Mouse (Mus musculus) cortical plate, adult 2 months (tissue): ENCODE results near the gene Lpp. TPM values are rescaled to one million over a fixed set of nuclear protein-coding genes. Genes with fewer than 3 reads are reported as not detected.

Experiments
- H3K27ac ChIP-seq: fragments of 200-500 bp; 2 replicates; pipeline ENCODE4 v1.5.1; 2012; ENCODE audit warnings: low read length, control low read depth, inconsistent platforms; ENCODE audit not compliant: insufficient read depth
- H3K4me1 ChIP-seq: fragments of 200-500 bp; 2 replicates; pipeline ENCODE4 v1.6.1; 2011; ENCODE audit warnings: low read length; ENCODE audit not compliant: control insufficient read depth, insufficient read depth
- H3K4me3 ChIP-seq: fragments of 200-500 bp; 2 replicates; pipeline ENCODE4 v1.5.1; 2011; ENCODE audit warnings: mild to moderate bottlenecking, low read length, control low read depth; ENCODE audit not compliant: insufficient read depth
- CTCF ChIP-seq: fragments of 200-500 bp; IDR thresholded peaks from 2 replicates; pipeline ENCODE4 v1.5.1; 2011; ENCODE audit warnings: mild to moderate bottlenecking, control low read depth, low read length; ENCODE audit not compliant: insufficient read depth; ENCODE audit errors: extremely low read depth
- POLR2A ChIP-seq: fragments of 200-500 bp; IDR thresholded peaks from 2 replicates; pipeline ENCODE4 v1.6.1; 2011; ENCODE audit warnings: mild to moderate bottlenecking, low read length, control low read depth; ENCODE audit not compliant: insufficient read depth; ENCODE audit errors: extremely low read depth
- polyA plus RNA-seq: library from polyadenylated mRNA; depleted of rRNA; stranded (reverse); fragments of >200 nt; gene quantifications from 2 replicates; pipeline ENCODE4 v1.2.3, GENCODE M21; 2012

The Lpp gene
- polyA plus RNA-seq, 1 experiment = 2.5 TPM

- Histone ChIP-seq H3K4me1 (no peaks in the 10 kb centered on the region), H3K4me3 (no peak overlapping the region), H3K27ac (no peak overlapping the region)
- TF ChIP-seq POLR2A = no peak
- TF ChIP-seq CTCF = no peak
Observed at GRCm38 (mm10) chr16:24948091-24948690, 554.9 kb downstream of the Lpp start.

DNA sequence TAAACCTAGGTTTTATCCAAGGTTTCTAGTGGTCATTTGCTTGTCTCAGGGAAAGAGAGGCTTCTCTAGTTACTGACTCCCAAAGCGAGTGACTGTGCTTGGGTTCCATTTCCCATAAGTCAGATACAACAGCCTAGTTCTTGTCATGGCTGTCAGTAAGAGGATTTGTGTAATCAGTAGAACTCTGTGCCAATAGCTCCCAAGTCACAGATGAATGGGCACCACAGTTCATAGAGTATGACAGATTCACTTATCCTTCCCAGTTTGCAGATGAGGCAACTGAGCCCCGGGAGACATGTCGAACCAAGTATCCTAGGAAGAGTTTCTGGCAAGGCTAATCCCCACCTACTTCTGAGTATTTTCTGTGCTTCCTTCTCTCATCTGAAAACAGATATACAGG, 556.0 kb downstream of the Lpp start:
- no peak overlapping the region for H3K27ac ChIP-seq
- H3K4me3 ChIP-seq = no peak overlapping the region
- TF ChIP-seq CTCF = no peak
- no peak for TF ChIP-seq POLR2A
- H3K4me1 ChIP-seq = no peaks in the 10 kb centered on the region

- TF ChIP-seq POLR2A (no peak), CTCF (no peak)
- no peak overlapping the region for H3K27ac ChIP-seq
- no peak overlapping the region for H3K4me3 ChIP-seq
- no peaks in the 10 kb centered on the region for H3K4me1 ChIP-seq
Observed at GRCm38 (mm10) chr16:24950112-24950743, 556.9 kb downstream of the Lpp start.

- TF ChIP-seq POLR2A (no peak), CTCF (no peak)
- no peak overlapping the region for H3K4me3 ChIP-seq
- H3K27ac ChIP-seq = no peak overlapping the region
- no peaks in the 10 kb centered on the region for H3K4me1 ChIP-seq
Observed at GRCm38 (mm10) chr16:24951909-24952308, 558.6 kb downstream of the Lpp start.

- no peak for TF ChIP-seq CTCF
- no peak for TF ChIP-seq POLR2A
- no peak overlapping the region for H3K4me3 ChIP-seq
- no peak overlapping the region for H3K27ac ChIP-seq
- H3K4me1 ChIP-seq = no peaks in the 10 kb centered on the region
Observed at GRCm38 (mm10) chr16:24955054-24955453, 561.7 kb downstream of the Lpp start.

- Histone ChIP-seq H3K27ac (no peak overlapping the region), H3K4me1 (no peaks in the 10 kb centered on the region; the same call in 1 of the 2 replicates), H3K4me3 (no peak overlapping the region)
- TF ChIP-seq POLR2A = no peak
- no peak for TF ChIP-seq CTCF
Observed at GRCm38 (mm10) chr16:24958661-24959060, 565.4 kb downstream of the Lpp start.

DNA sequence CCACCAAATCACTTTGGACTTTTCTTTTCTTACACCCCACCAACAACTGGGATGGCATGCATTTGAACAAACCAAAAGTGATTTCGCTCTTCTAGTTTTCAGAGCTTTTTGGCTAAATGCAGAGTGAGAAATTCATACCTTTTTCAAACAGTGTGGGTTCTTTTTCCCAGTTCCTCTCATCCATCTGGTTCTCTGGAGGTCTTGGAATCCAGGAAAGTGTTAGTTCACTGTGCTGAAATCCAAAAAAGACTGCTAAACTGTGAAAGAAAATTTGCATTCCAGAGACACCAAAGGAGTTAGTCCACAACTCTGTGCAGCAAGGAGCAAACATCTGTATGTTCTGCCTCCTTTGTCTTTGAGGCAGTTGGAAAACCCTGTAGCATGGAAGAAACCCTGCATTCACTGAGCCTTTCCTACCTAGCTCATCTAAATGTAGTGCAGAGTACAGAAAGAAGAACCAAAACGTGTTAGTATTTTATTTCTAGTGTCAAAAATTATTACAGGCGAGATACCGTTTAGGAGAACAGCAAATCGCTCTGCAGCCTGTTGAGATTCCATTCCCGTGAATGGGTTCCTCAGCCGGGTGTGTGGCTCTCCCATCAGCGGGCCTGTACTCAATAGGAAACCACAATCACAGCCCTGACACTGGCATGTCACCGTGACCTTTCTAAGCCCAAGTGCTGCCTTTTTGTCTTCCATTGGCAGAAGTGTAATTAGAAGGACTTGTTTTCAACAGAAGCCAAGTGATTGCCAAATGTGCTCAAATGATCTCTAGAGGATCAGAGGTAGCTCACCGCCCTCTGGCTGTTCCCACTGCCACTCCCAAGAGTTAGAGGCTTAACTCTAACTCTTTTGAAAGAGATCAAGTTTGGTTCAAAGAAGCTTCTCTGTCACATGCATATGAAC, 567.8 kb downstream of the Lpp start:
- H3K4me3 ChIP-seq = no peak overlapping the region
- TF ChIP-seq CTCF = no peak
- no peak for TF ChIP-seq POLR2A
- no peaks in the 10 kb centered on the region; the same call in 1 of the 2 replicates for H3K4me1 ChIP-seq
- no peak overlapping the region for H3K27ac ChIP-seq

DNA sequence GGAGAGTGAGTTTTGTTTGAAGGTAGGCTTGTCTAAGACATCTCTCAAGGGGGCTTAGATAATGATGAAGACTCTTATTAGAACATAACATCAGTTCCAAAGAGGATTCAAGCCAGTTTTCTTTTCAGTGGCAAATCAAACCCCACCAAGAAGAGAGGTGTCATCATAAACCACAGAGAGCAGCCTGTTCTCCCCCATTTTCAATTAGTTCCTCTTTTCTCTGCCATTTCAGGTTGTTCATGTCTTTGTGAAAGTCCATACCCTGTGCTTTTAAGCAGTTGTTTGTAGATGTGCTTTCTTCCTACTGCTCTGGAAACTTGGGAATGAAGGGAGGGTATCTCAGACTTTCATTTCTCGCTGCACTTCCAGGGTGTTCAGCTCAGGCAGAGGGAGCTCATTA, 571.0 kb downstream of the Lpp start:
- TF ChIP-seq CTCF (no peak), POLR2A (no peak)
- Histone ChIP-seq H3K27ac (no peak overlapping the region), H3K4me1 (no peaks in the 10 kb centered on the region; the same call in 1 of the 2 replicates), H3K4me3 (no peak overlapping the region)

- no peak for TF ChIP-seq CTCF
- no peak for TF ChIP-seq POLR2A
Observed at GRCm38 (mm10) chr16:24965091-24965490, 571.8 kb downstream of the Lpp start.

More at GRCm38 (mm10) chr16:24965091-24965490, 571.8 kb downstream of the Lpp start:
- Histone ChIP-seq H3K27ac (no peak overlapping the region), H3K4me3 (no peak overlapping the region), H3K4me1 (no peaks in the 10 kb centered on the region; the same call in 1 of the 2 replicates)
